Mouse (Mus musculus) cerebellum, adult 9-10 months (tissue): Measurements from ENCODE around the gene Nav2.

Experiments
- DNase-seq: peaks from one replicate; pipeline ENCODE4 v3.0.0; 2022

The Nav2 gene

DNA sequence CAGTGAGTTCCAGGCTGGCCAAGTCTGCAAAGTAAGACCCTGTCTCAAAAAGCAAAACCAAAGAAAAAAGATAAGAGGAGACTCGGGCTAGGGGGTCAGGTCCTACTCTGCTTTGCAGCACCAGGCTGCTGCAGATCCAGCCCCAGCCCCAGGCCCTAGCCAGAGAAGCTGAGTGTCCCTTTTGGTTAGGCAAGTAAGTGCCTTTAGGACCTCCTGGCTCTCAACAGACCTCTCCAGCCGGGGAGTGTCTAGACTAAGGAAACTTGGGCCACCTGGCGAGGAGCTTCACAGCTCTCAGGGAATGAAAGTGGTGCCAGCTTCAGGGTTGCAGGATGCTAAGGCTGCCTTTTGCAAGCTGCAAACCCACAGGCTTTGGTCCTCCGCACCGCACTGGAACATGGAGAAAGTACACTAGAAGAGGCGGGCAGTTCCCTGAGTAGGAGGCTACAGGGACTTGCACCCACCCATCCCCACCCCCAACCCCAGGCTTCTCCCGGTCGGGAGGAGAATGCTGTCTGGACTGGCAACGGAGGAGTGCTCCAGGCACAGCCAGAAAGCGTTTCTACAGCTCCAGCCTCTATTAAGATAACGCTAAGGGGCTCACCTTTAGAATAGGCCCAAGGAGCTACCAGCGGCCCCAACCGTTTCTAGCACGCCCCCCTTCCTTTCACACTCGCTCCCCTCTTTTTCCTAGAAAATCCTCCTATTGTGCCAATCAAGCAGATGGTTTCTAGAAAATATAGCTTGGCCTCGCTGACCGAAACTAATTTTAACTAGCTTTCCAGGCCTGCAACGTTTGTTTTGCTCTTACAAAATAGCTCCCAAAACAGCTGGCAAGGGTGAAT is 731.6 kb downstream of the Nav2 start:
- DNase-seq = no peak

DNA sequence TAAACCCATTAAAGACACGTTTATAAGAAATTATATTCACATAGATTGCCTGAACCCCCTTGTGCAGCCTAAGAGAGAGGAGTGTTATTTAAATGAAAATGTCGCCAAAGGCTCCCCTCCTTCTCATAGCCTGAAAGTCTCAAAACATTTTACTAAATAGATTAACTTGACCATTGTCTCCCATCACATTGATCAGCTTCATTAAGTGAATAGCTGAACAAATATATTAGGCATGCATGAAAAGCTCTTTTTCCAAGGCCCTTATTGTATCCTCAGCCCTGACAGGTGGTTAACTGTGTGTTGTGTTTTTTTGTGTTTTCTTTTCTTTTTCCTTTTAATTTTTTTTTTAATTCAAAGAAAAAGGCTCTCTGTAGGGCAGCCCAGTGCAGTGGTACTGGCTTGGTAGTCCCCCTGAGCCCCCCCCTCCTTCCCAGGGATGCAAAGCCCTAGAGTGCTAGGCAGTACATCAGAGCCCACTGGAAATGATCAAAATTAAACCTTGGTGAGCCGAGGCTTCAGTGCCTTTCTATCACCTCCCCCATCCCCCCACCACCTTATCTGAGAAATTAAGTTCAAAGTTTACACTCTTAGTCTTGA is 732.3 kb downstream of the Nav2 start:
- DNase-seq = no peak
